Mouse (Mus musculus): ENCODE measurements around the gene Musk. TPM values are rescaled to one million over a fixed set of nuclear protein-coding genes. Genes with fewer than 3 reads are reported as not detected.

Musk gene
- total and polyA plus RNA-seq, 2 experiments from 2014 or later = not detected

- WGBS = 43% methylated on average over 4 of the region's 4 CpGs
- H3K27me3 ChIP-seq (ENCODE audit: control insufficient read depth, insufficient read depth, low read length) = no peaks in the 10 kb centered on the region
- H3K4me1 ChIP-seq (ENCODE audit: control insufficient read depth, insufficient read depth) = no peaks in the 10 kb centered on the region
- ATAC-seq (ENCODE audit: insufficient read depth, low read depth) (no peak), DNase-seq (ENCODE audit: low spot score) (peak; percentile 42)
- H3K9me3 ChIP-seq (replicated peaks; ENCODE audit: control insufficient read depth, low read length) = no peaks in the 10 kb centered on the region
- H3K4me3 ChIP-seq (ENCODE audit: low read depth, low read length) = no peak overlapping the region
- H3K9ac ChIP-seq (replicated peaks; ENCODE audit: low read depth, low read length) = no peak overlapping the region
- no peak for TF ChIP-seq CTCF (IDR thresholded peaks at IDR 0.05; ENCODE audit: low read depth)
- no peak for TF ChIP-seq EP300 (IDR thresholded peaks at IDR 0.05; ENCODE audit: low read depth)
- H3K4me2 ChIP-seq (ENCODE audit: low read depth, low read length) = no peak overlapping the region
- H3K36me3 ChIP-seq (replicated peaks; ENCODE audit: control insufficient read depth, insufficient read depth, low read length) = no peaks in the 10 kb centered on the region
- H3K27ac ChIP-seq (ENCODE audit: low read depth) = no peak overlapping the region
Observed at GRCm38 (mm10) chr4:58417319-58417718, 131.6 kb downstream of the Musk start.

- Histone ChIP-seq H3K27me3 (ENCODE audit: control insufficient read depth, insufficient read depth, low read length) (no peaks in the 10 kb centered on the region), H3K4me3 (ENCODE audit: low read depth, low read length) (no peak overlapping the region), H3K9ac (replicated peaks; ENCODE audit: low read depth, low read length) (no peak overlapping the region), H3K4me2 (ENCODE audit: low read depth, low read length) (no peak overlapping the region), H3K36me3 (replicated peaks; ENCODE audit: control insufficient read depth, insufficient read depth, low read length) (no peaks in the 10 kb centered on the region), H3K4me1 (ENCODE audit: control insufficient read depth, insufficient read depth) (peaks cover 4% of the 10 kb centered on the region; the same call in 1 of the 2 replicates), H3K9me3 (replicated peaks; ENCODE audit: control insufficient read depth, low read length) (no peaks in the 10 kb centered on the region), H3K27ac (ENCODE audit: low read depth) (no peak overlapping the region)
- 26% methylated on average over 5 of the region's 5 CpGs for WGBS
- ATAC-seq (ENCODE audit: insufficient read depth, low read depth) (no peak), DNase-seq (ENCODE audit: low spot score) (no peak)
- TF ChIP-seq EP300 (IDR thresholded peaks at IDR 0.05; ENCODE audit: low read depth) (no peak), CTCF (IDR thresholded peaks at IDR 0.05; ENCODE audit: low read depth) (peak; percentile 54)
Observed at GRCm38 (mm10) chr4:58419225-58419624, 133.5 kb downstream of the Musk start.

DNA sequence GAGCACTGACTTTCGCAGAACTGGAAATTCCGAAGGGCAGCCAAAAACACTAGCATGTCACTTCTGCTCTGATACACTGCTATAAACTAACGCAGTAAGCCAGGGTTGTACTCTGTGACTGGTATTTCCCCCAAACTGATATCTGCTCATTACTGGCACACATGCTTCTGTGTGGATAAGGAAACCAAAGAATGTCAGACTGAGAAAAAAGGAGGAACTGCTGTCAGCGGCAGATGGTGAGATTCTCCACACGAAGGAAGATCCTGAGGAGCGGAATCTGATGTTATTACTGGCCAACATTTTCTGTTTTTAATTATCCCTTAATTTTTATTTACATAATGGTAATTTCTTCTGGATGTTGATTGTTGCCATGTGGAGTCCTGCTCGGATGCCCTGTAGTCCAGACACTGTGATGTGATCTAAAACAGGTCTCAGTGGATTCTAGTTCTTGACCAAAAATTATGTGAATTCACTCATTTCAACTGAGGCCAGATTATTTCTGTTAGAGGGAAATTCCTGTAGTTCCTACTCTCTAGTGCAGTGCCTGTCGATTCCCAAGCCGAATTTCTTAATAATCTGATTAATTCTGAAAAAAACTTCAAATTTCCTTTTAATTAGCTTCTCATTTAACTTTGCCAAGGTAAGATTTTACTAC is 137.6 kb downstream of the Musk start:
- Histone ChIP-seq H3K4me2 (ENCODE audit: low read depth, low read length) (no peak overlapping the region), H3K4me3 (ENCODE audit: low read depth, low read length) (no peak overlapping the region), H3K4me1 (ENCODE audit: control insufficient read depth, insufficient read depth) (peaks cover 4% of the 10 kb centered on the region; the same call in 1 of the 2 replicates), H3K9ac (replicated peaks; ENCODE audit: low read depth, low read length) (no peak overlapping the region), H3K27ac (ENCODE audit: low read depth) (no peak overlapping the region), H3K36me3 (replicated peaks; ENCODE audit: control insufficient read depth, insufficient read depth, low read length) (no peaks in the 10 kb centered on the region), H3K27me3 (ENCODE audit: control insufficient read depth, insufficient read depth, low read length) (no peaks in the 10 kb centered on the region), H3K9me3 (replicated peaks; ENCODE audit: control insufficient read depth, low read length) (no peaks in the 10 kb centered on the region)
- no peak for DNase-seq (ENCODE audit: low spot score)
- no peak for TF ChIP-seq EP300 (IDR thresholded peaks at IDR 0.05; ENCODE audit: low read depth)
- TF ChIP-seq CTCF (IDR thresholded peaks at IDR 0.05; ENCODE audit: low read depth) = no peak
- WGBS = 35% methylated on average over 9 of the region's 9 CpGs
- ATAC-seq (ENCODE audit: insufficient read depth, low read depth) = no peak; the same call in 1 of the 2 replicates

Other genes starting within 250 kb of the Musk start
- gene Svep1, start 79.1 kb upstream of the Musk start, total RNA-seq (2014; rRNA removed; ENCODE audit: low replicate concordance) = 5.1 and 6.4 TPM in 2 replicates
- gene Svep1, start 79.1 kb upstream of the Musk start, polyA plus RNA-seq (2015; fragmentation: Nextera tagmentation; extraction: Ambion mirVana) = 0.52 and 0.86 TPM in 2 replicates